Mouse (Mus musculus) right cerebral cortex, postnatal 4 days (tissue): ENCODE data around the gene Fgf8.

Experiments used
- DNase-seq: peaks from one replicate; pipeline ENCODE4 v3.0.0-alpha.2; 2022

The Fgf8 gene

DNA sequence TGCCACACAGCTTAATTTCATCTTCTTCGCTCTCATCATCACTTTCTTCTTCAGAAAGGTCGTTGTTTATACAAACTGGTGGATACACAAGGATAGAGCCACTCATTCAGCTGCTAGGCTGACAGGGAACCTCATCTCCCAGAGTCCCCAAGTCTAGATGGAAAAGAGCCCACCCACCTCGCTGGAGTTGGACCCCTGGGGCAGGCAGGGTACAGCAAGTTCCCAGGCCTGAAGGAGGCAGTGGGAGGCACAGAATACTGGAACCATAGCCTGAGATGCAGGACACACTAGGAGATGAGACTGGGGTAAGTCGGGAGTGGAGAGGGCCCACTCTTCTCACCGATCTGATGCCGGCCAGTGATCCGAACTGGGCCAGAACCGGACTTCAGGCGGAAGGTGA lies 5.5 kb upstream of the Fgf8 start:
- DNase-seq, result no peak

DNA sequence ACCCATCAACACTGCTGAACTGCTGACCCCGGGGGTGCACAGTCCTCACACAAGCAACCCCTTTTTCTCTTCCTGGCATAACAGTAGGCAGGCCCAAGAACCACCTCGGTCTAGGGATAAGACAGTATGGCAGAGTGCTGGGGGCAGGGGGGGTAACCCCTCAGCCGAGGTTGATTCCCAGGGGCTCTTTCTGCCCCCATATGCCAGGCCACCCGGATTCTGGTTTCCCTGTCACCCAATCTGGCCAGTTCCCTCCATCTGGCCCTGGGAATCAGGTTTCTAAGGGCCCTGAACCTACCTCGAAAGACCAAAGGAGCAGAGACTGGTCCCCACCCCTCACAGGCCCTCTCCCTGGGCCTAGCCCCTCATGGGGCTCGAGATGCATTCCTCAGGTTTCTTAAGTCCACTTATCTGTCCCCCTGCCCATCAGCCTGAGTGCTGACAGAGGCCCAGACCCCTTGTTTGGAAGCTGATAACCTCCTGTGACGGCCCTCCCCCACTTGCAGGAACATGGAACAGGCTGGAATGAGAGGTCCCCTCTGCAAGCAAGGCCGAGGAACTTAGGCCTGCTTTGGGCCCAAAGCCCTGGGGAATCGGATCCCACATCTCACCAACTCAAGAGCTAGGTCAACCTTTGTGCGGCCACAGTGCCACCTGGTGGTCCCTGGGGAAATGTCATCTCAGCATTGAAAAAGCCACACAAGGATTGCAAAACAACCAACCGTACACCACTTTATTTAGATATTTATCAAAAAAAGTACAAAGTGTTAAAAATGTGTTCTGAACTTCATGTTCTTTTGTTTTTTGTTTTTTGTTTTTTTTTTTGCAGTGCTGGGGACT lies 4.5 kb upstream of the Fgf8 start:
- peak; percentile 92 for DNase-seq

DNA sequence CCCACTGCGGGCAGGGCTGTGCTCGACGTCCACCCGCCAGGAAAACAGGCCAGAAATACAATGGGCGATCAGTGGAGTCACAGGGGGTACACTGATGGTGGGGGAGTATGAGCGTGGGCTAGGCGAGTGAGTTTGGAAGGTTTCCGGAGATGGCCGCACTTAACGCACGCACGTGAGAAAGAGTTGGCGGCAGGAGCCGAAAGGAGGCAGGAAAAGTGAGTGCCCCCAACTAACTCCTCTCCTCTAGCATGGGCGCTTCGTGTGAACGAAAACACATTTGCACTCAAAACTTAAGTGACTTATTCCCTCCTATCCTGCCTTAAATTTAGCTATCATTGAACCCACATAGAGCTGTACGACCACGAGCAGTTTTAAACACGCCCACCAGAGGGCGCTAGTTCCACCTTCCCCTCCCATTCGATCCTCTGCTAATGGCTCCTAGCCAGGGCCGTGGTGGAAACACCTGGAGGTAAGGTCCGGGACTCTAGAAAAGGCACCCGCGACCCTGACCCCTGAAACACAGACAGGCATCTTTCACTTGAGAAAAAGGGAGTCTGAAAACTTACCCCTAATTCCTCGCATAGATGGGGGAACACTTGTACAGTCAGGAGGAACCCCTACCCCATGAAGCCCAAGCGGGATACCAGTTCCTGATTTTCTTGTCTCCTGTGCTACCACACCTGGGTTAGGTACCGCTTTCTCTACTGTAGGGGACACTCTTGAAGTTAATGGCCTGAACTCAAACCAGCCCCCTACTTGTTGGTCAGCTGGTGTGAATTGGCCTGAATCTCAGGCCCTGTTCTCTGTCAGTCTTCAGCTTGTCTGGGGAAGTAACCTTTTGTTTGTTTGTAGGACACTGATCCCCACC lies 3.7 kb upstream of the Fgf8 start:
- DNase-seq, result peak; percentile 71

DNA sequence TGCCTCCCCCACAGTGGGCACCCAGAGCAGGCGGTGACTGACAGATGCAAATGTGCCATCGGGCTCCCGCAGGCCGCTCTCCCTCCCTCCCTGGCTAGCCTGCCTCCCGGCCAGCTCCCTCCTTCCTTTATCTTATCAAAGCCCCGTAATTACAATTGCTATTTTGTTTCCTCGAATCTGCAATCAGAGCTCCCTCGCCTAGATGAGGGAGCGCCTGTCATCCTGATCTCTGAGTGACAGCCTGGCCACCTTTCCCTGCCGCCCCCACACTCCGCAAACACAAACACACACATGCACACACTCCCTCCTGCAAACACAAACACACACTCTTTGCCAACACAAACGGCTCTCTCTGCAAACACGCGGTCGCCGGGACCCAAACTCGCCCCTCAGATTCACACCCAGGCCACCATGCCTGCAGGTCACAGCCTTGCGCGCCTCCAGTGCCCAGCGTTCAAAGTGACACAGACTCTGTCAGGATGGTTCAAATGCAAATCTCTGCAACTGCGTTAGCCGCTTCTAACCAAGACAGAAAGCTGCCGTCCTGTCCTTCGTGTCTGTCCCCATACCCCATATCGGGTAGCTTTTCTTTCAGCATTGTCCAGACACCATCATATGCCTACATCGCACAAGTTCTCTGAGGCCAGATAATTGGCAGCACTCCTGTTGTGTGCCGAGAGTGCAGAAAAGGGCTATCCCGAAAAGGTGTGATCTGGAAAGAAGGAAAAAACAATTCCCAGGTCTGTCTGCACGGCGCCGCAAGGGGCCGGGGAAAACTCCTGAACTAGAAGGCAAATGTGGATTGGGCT lies 2.8 kb upstream of the Fgf8 start:
- no peak for DNase-seq

DNA sequence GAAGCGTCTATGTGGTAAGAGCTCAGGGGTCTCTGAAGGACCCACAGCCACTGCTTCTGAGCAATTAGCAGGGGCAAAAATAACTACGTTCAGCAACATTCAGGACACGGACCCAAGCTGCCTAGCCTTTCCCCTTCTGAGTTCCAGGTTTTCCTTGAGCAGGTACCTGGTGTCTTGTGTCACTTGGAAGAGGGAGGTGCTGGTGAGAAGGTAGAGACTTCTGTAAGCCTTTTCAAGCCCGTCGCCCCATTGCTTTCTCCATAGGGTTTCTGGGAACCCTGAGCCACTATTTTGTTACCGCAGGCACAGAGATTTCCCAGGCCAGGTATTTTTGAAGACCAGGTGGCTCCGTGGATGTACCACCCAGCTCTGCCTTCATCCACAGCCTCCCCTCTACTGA lies 904 bp upstream of the Fgf8 start:
- no peak for DNase-seq

DNA sequence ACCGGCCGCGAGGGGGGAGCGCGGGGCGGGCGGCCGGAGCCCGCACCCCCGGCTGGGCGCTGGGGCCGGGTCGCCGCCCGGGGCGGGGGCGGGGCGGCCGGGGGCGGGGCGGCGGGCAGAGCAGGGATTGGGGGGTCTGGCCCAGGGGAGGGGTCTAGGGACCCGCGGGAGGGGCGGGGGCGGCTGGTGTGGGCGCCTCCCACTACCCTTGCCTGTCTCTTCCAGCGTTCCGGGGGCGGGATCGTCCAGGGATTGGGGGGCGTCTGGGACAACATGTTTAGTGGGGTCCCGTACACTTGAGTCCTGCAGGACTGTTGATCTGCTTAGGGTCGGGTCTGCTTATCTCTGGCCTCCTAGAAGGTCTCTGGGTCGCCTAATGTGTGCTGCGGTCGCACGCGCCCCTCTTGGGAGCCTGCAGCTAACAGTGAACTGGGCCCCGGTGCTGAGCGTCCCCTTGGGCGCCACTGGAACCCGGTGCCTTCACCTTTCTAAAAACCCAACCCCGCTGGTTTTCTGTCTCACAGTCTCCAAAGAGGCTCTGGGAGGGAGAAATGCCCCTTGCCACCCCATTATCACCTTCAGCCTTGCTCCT lies 365 bp upstream of the Fgf8 start:
- no peak for DNase-seq

DNA sequence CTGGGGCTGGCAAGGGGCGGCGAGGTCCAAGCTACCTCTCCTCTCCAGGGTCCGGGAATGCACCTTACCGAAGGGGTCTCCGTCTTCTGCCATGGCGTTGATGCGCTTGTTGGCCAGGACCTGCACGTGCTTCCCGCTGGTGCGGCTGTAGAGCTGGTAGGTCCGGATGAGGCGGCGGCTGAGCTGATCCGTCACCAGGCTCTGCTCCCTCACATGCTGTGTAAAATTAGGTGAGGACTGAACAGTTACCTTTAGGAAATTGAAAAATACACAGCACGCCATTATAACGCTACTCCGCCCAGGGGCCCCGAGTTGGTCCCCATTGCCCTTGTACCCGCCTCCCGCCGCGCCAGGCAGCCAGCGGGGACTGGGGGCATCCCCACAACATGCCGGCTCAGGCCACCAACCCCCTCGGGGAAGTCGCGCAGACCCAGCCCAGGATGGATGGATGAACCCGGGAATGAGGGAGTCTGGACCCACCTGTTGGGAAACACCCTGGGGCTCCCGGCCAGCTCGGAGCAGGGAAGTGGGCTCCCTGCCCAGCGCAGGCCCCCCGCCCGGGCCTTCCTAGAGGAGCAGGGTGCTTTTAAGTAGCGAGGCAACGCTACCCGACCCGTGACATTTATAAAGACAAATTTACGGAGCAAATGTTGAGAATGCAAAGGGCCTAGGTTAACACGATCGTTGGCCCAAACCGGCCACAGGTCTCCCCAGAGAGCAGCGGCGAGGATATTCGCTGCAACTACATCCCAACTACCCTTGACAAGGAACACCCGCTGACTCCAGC lies 1.1 kb downstream of the Fgf8 start:
- DNase-seq, result no peak

DNA sequence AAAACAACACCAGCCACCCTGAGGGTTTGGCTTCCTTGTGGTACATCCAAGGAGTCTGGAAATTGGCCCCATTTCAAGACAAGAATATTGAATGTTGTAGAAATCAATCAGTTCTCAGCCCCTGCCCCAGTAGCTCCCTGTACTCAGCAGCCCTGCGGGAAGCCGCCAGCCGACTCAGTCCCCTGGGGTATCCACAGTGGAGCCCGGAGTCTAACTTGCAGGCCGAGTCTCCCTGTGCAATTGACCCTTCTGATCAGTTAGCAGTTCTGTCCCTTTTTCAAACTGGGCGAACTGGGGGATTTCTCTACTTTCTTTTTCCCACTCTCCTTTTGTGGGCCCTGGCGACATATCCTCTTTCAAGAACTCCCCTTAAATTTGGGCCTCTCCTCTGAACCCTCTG lies 1.9 kb downstream of the Fgf8 start:
- DNase-seq, result no peak

DNA sequence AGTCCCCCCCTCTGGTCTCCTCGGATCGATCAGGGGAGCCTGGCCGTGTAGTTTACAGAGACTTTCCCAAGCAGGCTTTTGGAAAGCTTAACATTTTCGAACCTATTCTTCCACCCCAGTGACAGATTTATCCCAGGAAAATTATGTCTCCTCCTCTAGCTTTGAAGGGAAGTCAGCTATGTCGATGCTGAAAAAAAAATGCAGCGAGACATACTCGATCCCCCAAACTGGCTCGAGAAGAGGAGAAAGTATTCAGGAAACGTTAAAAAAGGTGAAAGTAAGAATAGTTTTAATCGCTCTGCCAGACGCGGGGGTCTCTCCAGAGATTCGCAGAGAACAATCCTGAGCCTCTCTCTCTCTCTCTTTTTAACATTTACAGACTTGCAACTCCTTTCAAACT lies 2.5 kb downstream of the Fgf8 start:
- no peak for DNase-seq

DNA sequence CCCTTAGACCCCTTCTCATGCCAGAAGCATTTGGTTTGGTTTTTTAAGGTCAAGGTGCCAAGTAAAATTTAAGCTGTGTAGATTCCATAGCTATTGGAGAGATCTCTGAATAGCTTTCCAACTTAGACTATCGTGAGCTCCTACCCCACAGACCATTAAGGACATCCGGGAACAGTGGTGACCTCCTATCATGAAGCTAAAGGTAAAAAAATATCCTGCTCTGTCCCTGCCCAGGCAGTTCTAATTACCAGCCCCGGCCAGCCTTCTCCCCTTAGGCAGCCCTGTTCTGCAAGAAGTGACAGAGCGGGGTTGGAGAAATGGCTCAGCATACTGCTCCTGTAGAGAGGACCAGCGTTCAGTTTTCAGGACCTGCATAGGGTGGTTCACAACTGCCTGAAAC lies 4.2 kb downstream of the Fgf8 start:
- no peak for DNase-seq

DNA sequence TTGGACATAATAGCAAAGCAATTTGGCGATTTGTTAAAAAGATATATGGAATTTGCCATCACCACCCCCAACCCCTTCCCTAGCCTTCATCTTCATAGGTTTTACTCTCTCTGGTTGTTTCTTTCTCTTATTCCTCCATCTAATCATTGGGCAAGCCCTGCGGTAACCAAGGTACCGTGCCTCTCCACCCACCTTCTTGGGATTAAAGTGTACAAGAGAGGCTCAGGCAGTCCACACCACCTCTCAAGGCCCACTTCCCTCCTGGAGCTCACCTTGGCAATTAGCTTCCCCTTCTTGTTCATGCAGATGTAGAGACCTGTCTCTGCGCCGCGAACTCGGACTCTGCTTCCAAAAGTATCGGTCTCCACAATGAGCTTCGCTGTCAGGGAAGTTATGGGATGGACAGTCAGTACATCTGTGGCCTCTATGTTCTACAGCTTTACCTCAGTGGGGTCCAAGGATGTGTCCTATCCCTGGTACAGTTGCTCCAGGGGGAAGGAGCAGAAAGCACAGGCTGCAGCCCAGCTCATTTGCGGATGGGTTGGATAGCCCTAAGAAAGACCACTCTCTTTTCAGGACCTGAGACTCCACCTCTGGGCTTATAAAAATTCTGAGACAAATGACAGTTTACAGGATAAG lies 4.8 kb downstream of the Fgf8 start:
- no peak for DNase-seq

DNA sequence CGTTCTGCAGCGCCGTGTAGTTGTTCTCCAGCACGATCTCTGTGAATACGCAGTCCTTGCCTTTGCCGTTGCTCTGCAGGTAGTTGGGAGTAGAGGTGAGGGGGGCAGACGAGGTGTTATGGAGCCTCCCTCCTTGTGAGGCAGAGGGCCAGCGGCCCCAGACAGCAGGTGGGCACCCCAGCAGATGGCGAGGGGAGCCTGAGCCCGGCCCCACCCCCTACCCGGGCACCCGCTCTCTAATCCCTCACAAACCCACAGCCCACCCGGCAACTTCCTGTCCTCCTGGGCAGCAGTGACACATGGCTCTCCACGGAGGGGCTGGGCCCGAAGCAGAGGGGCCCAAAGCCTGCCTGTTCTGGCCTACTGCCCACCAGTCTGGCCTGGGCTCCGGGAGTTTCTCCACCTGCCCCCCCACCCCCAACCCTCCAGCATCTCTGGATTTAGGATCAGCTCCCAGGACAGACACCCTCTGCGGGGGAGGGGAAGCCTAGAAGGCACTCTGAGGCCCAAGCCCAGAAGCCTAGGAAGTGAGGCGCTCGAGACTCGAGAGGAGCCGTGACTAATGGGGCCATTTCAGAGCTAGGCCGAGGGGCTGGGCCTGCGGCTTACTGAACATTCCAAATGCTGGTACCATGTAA lies 5.4 kb downstream of the Fgf8 start:
- no peak for DNase-seq

DNA sequence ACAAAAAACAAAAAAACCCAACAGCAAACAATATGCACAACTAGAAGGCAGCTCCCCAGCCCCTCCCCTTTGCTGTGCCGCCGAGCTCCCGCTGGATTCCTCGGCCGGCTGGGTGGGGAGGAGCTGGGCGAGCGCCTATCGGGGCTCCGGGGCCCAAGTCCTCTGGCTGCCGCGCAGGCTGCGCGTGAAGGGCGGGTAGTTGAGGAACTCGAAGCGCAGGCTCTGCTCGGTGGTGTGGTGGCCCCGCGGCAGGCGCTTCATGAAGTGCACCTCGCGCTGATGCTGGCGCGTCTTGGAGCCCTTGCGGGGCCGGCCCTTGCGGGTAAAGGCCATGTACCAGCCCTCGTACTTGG lies 5.9 kb downstream of the Fgf8 start:
- DNase-seq, result peak; percentile 41

DNA sequence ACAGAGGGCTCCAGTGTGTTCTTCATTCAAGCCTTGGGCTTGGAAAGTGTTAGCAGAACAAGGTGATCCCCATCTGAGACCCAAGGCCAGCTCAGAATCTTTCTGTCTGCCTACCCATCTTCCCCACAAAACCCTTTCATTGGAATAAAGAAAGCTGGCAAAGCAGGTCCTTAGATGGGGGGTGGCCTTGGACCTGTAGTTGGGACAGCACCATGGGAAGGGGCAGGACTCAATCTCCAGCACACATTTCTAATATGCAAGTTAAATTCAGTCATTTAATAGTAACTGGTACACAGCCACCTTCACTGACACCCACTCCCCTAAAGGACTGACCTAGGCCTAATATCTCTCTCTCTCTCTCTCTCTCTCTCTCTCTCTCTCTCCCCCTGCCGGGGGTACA lies 6.5 kb downstream of the Fgf8 start:
- DNase-seq, result no peak

DNA sequence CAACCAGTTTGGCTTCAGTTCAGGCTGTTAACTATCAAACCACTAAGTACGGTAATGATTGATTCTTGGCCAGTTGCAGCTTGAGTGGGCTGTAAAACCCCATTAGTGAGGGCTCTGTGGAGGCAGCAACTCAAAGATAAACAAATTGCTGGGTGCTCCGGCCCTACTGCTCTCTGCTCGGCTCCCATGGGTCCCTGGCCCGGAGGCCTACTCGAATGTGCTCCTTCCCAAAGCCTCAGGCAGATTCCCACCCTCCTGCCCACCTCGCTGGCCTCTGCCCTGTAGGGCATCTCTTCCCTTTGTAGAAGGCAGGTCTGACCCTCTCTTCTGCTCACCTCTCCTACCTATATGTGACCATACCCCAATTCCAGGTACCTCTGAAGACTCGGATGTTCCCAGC lies 8.0 kb downstream of the Fgf8 start:
- no peak for DNase-seq

DNA sequence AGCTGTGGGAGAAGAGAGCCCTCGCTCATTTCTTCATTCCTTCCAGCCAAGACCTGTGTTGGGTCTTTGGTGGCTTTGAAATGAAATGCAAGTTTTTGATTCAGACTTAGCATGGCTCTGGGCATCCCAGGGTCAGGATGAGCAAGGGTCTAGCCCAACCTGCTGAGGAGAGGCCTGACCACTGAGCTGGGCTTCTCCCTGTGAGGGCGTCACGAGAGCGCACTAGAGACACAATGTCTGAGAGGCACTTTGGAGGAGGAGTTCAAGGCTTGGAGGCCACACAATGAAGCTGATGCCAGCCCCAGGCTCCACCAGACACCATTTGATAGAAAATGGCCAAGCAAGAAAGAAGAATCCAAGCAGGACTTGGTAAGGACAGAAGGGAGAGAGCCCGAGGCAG lies 8.5 kb downstream of the Fgf8 start:
- DNase-seq, result no peak

DNA sequence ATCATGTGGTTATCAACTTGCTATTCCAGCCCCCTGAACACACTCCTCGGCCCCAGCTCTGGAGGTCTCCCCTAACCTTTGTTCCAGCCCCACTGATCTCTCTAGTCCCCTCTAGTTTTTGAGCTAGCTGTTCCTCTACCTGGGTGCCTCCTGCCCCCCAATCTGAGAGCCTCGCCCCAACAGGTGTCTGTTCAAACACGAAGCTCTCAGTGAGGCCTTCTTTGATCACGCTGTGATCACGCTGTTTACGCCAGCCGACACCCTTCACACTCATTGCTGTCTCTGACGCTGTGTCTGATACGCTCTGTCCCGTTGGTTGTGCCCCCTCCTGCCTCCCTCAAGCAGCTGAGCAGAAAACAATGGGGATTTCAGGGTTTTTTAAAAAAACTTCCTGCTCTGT lies 9.2 kb downstream of the Fgf8 start:
- no peak for DNase-seq

DNA sequence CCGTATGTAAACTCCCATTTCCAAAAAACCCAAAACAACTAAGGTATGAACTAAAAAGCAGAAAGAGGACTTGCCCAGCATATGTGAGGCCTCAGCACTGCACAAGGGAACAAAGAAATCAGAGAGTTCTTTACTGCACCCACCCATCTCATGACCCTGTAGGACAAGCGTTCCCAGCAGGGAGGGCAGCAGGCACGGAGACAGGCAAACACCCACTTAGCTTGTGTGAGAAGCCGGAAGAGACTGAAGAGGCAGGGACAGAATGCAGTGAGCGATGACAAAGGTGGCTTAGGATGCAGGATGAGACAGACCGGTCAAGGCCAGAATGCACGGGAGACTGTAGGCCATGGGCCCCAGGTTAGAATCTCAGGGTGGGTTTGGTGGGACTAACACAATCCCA lies 11.1 kb downstream of the Fgf8 start:
- DNase-seq, result no peak

DNA sequence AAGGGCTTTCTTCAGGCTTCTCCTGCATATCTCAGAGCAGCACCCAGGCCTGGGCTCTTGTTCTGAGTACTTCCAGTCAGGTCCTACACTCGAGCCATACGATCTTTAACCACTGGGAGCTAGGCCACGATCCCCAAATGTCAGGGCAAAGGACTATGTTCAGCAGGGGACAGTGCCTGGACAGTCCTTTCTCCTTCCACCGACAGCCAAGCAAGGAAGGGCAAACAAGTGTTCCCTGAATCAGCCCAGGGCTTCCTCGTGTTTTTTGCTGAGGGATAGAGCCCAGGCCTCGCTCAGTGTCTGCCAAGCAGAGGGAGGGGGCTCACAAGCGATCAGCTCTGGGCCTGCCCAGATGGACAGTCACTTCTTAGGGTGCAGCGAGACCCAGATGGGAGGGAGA lies 12.7 kb downstream of the Fgf8 start:
- DNase-seq, result no peak

DNA sequence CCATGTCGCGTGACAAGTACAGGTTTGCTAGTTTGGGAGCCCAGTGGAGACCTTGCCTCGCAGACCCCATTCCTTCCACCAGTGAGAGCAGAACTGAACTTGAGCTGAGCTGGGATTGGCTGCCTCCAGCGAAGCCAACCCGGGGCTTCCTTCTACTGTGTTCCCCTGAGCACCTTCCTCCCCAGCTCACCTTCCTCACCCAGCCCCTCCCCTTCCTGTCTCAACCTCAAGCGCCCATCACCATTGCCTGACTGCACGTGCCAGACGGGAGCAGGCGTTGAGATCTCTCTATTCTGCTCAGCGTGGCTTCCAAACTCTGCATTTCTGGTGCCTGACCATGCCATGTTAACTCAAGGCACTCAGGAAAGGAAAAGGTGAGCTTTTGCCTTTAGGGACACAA lies 15.5 kb downstream of the Fgf8 start:
- no peak for DNase-seq

DNA sequence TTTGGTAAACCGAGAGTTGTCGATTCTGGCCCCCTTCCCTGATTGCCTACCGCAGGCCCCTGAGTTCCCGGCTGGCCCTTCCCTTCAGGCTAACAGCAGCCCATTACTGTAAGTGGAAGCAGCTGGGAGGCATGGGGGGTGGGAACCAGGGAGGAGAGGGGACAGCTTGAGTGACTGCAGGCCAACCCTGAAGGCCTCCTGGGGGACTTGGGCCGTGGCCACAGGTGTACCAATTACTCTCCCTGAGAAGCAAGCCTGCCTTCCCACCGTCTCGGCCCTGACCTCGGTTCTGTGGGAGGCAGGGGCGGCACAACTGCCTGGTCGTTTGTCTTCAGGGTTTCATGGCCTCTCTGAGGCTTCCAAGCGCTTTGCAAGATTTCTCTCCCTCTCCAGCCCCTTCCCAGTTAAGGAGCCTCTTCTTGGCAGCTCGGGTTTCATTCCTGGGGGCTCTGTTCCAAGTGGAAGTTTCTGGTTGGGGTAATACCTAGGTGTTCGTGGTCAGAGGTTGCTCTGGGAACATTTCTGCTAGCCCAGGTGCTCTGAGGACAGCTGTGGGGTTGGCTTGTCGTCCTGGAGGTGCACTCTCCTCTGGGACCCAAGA lies 16.9 kb downstream of the Fgf8 start:
- no peak for DNase-seq
